Mouse (Mus musculus) liver, embryonic 11.5 days (tissue): Measurements from ENCODE around the gene Ptpn13. TPM values are rescaled to one million over a fixed set of nuclear protein-coding genes. Genes with fewer than 3 reads are reported as not detected.

Experiments
- ATAC-seq: fragments of 200-750 bp; cut with Nextera tagmentation; replicated peaks from 2 replicates; pipeline ENCODE4 v1.8.0; 2017; ENCODE audit warnings: moderate number of reproducible peaks, mild to moderate bottlenecking, moderate TSS enrichment, moderate library complexity; ENCODE audit not compliant: low FRiP score
- DNase-seq: peaks from one replicate; pipeline ENCODE4 v3.0.0-alpha.2; 2017; ENCODE audit warnings: low spot score
- H3K27ac ChIP-seq: fragments of 300-500 bp; sonication (generic); 2 replicates; pipeline ENCODE4 v1.5.1; 2014; ENCODE audit warnings: mild to moderate bottlenecking, low read depth, low read length, control low read depth
- H3K27me3 ChIP-seq: fragments of 300-500 bp; sonication (generic); replicated peaks from 2 replicates; pipeline ENCODE4 v1.6.1; 2014; ENCODE audit warnings: low read length, mixed read lengths; ENCODE audit not compliant: control insufficient read depth, insufficient read depth
- H3K36me3 ChIP-seq: fragments of 300-500 bp; sonication (generic); 2 replicates; pipeline ENCODE4 v1.6.1; 2014; ENCODE audit warnings: mild to moderate bottlenecking, low read length, moderate library complexity, mixed read lengths; ENCODE audit not compliant: control insufficient read depth, insufficient read depth
- H3K4me1 ChIP-seq: fragments of 300-500 bp; sonication (generic); replicated peaks from 2 replicates; pipeline ENCODE4 v1.6.1; 2014; ENCODE audit warnings: low read length, mixed read lengths; ENCODE audit not compliant: control insufficient read depth, insufficient read depth
- H3K4me2 ChIP-seq: fragments of 300-500 bp; sonication (generic); 2 replicates; pipeline ENCODE4 v1.6.1; 2014; ENCODE audit warnings: mild to moderate bottlenecking, control low read depth, moderate library complexity
- H3K4me3 ChIP-seq: fragments of 300-500 bp; sonication (generic); 2 replicates; pipeline ENCODE4 v1.5.1; 2014; ENCODE audit warnings: low read depth, low read length, control low read depth
- H3K9ac ChIP-seq: fragments of 300-500 bp; sonication (generic); 2 replicates; pipeline ENCODE4 v1.6.1; 2014; ENCODE audit warnings: low read depth, low read length, control low read depth
- H3K9me3 ChIP-seq: fragments of 300-500 bp; sonication (generic); 2 replicates; pipeline ENCODE4 v1.6.1; 2016; ENCODE audit warnings: low read length, inconsistent platforms, mixed read lengths; ENCODE audit not compliant: control insufficient read depth
- WGBS: fragments of 180-500 bp; shearing (Covaris S2); extraction: QIAGEN DNeasy Blood & Tissue Kit; methylation state at CpG from one replicate; pipeline ENCODE4 v1.1.7; 2014; 5-methylcytosine and 5-hydroxymethylcytosine counted together
- polyA plus RNA-seq: library from polyadenylated mRNA; unstranded; fragments of >200 nt; fragmentation: Nextera tagmentation; extraction: Ambion mirVana; gene quantifications from 2 replicates; pipeline ENCODE4 v1.2.1, GENCODE M21; 2014

Gene Ptpn13
- polyA plus RNA-seq, 1 experiment from 2014 or later: 9.5 TPM

- Histone ChIP-seq H3K36me3 (no peaks in the 10 kb centered on the region), H3K9me3 (no peaks in the 10 kb centered on the region), H3K27me3 (no peaks in the 10 kb centered on the region), H3K9ac (no peak overlapping the region), H3K4me1 (no peaks in the 10 kb centered on the region), H3K4me3 (no peak overlapping the region), H3K27ac (no peak overlapping the region), H3K4me2 (no peak overlapping the region)
- no peak for ATAC-seq
- WGBS: 86% methylated on average over 5 of the region's 5 CpGs
- no peak for DNase-seq
Observed at GRCm38 (mm10) chr5:103475503-103475902, 50.5 kb downstream of the Ptpn13 start.

- ATAC-seq (no peak; the same call in 1 of the 2 replicates), DNase-seq (no peak)
- H3K9ac ChIP-seq: no peak overlapping the region
- WGBS: 71% methylated on average over 5 of the region's 5 CpGs
- H3K27me3 ChIP-seq: no peaks in the 10 kb centered on the region
- no peak overlapping the region for H3K4me2 ChIP-seq
- no peak overlapping the region for H3K4me3 ChIP-seq
- H3K9me3 ChIP-seq: no peaks in the 10 kb centered on the region
- no peaks in the 10 kb centered on the region for H3K36me3 ChIP-seq
- H3K4me1 ChIP-seq: peaks cover 10% of the 10 kb centered on the region
- H3K27ac ChIP-seq: no peak overlapping the region
Observed at GRCm38 (mm10) chr5:103479503-103479902, 54.5 kb downstream of the Ptpn13 start.

- peak; percentile 83 for ATAC-seq
Observed at GRCm38 (mm10) chr5:103481222-103481621, 56.2 kb downstream of the Ptpn13 start.

GRCm38 (mm10) chr5:103487001-103487400, 62.0 kb downstream of the Ptpn13 start:
- DNase-seq (no peak), ATAC-seq (no peak)
- no peak overlapping the region for H3K4me3 ChIP-seq
- H3K27ac ChIP-seq: no peak overlapping the region
- no peak overlapping the region for H3K4me2 ChIP-seq
- 84% methylated on average over 7 of the region's 7 CpGs for WGBS
- H3K27me3 ChIP-seq: no peaks in the 10 kb centered on the region
- no peaks in the 10 kb centered on the region for H3K36me3 ChIP-seq
- no peak overlapping the region for H3K9ac ChIP-seq
- peaks cover 11% of the 10 kb centered on the region for H3K4me1 ChIP-seq
- no peaks in the 10 kb centered on the region for H3K9me3 ChIP-seq

More at GRCm38 (mm10) chr5:103481222-103481621, 56.2 kb downstream of the Ptpn13 start:
- Histone ChIP-seq H3K4me1 (peaks cover 10% of the 10 kb centered on the region), H3K4me2 (no peak overlapping the region), H3K9ac (no peak overlapping the region), H3K27ac (peak overlapping the region; percentile 65; the same call in 1 of the 2 replicates), H3K27me3 (no peaks in the 10 kb centered on the region), H3K9me3 (no peaks in the 10 kb centered on the region), H3K36me3 (no peaks in the 10 kb centered on the region), H3K4me3 (no peak overlapping the region)
- WGBS: 50% methylated on average over 2 of the region's 2 CpGs
- no peak for DNase-seq

GRCm38 (mm10) chr5:103490964-103491363, 66.0 kb downstream of the Ptpn13 start:
- Histone ChIP-seq H3K27ac (no peak overlapping the region), H3K4me2 (no peak overlapping the region), H3K27me3 (no peaks in the 10 kb centered on the region), H3K9me3 (no peaks in the 10 kb centered on the region), H3K4me3 (no peak overlapping the region), H3K36me3 (no peaks in the 10 kb centered on the region; the same call in 1 of the 2 replicates), H3K9ac (no peak overlapping the region), H3K4me1 (peaks cover 8% of the 10 kb centered on the region)
- 47% methylated on average over 8 of the region's 8 CpGs for WGBS
- DNase-seq (no peak), ATAC-seq (peak; percentile 97)

- 73% methylated on average over 5 of the region's 5 CpGs for WGBS
- Histone ChIP-seq H3K9me3 (no peaks in the 10 kb centered on the region), H3K4me2 (no peak overlapping the region), H3K27me3 (no peaks in the 10 kb centered on the region), H3K9ac (no peak overlapping the region), H3K4me1 (peaks cover 8% of the 10 kb centered on the region), H3K4me3 (no peak overlapping the region), H3K36me3 (no peaks in the 10 kb centered on the region; the same call in 1 of the 2 replicates), H3K27ac (no peak overlapping the region)
- ATAC-seq (0 out of 2 replicates have a peak, but pooled peaks have one; percentile 28), DNase-seq (no peak)
Observed at GRCm38 (mm10) chr5:103491788-103492187, 66.8 kb downstream of the Ptpn13 start.

GRCm38 (mm10) chr5:103497061-103497460, 72.1 kb downstream of the Ptpn13 start:
- WGBS: 94% methylated on average over 5 of the region's 5 CpGs
- ATAC-seq (no peak), DNase-seq (no peak)
- H3K9me3 ChIP-seq: no peaks in the 10 kb centered on the region
- no peaks in the 10 kb centered on the region; the same call in 1 of the 2 replicates for H3K36me3 ChIP-seq
- no peak overlapping the region for H3K4me2 ChIP-seq
- no peak overlapping the region for H3K9ac ChIP-seq
- H3K27me3 ChIP-seq: no peaks in the 10 kb centered on the region
- H3K4me1 ChIP-seq: peaks cover 7% of the 10 kb centered on the region; the same call in 1 of the 2 replicates
- H3K27ac ChIP-seq: no peak overlapping the region
- no peak overlapping the region for H3K4me3 ChIP-seq

- H3K27ac ChIP-seq: no peak overlapping the region
- H3K9ac ChIP-seq: no peak overlapping the region
- 78% methylated on average over 2 of the region's 2 CpGs for WGBS
Observed at GRCm38 (mm10) chr5:103497480-103497879, 72.5 kb downstream of the Ptpn13 start.

GRCm38 (mm10) chr5:103499305-103499704, 74.3 kb downstream of the Ptpn13 start:
- Histone ChIP-seq H3K4me2 (peak overlapping the region; percentile 12; the same call in 1 of the 2 replicates), H3K4me1 (peaks cover 5% of the 10 kb centered on the region; the same call in 1 of the 2 replicates), H3K36me3 (no peaks in the 10 kb centered on the region), H3K4me3 (no peak overlapping the region), H3K9ac (no peak overlapping the region), H3K27me3 (no peaks in the 10 kb centered on the region), H3K9me3 (no peaks in the 10 kb centered on the region), H3K27ac (no peak overlapping the region)
- ATAC-seq (no peak), DNase-seq (no peak)
- 23% methylated on average over 6 of the region's 6 CpGs for WGBS

More at GRCm38 (mm10) chr5:103497480-103497879, 72.5 kb downstream of the Ptpn13 start:
- H3K36me3 ChIP-seq: no peaks in the 10 kb centered on the region
- H3K27me3 ChIP-seq: no peaks in the 10 kb centered on the region
- peaks cover 5% of the 10 kb centered on the region; the same call in 1 of the 2 replicates for H3K4me1 ChIP-seq
- DNase-seq (no peak), ATAC-seq (no peak)
- H3K4me2 ChIP-seq: no peak overlapping the region
- H3K4me3 ChIP-seq: no peak overlapping the region
- H3K9me3 ChIP-seq: no peaks in the 10 kb centered on the region
